Mouse (Mus musculus) MEL (cell line): Measurements from ENCODE around the gene Stk38l. TPM values are rescaled to one million over a fixed set of nuclear protein-coding genes. Genes with fewer than 3 reads are reported as not detected.

ENCODE experiments used
- DNase-seq: peaks from one replicate; pipeline ENCODE4 v3.0.0; 2011; ENCODE audit warnings: low read depth, low spot score
- H3K27ac ChIP-seq: 2 replicates; pipeline ENCODE4 v1.5.1; 2012; ENCODE audit warnings: low read depth, mild to moderate bottlenecking, control low read depth, low read length, moderate library complexity; ENCODE audit not compliant: control insufficient read depth
- H3K27me3 ChIP-seq, 2 experiments: fragments of 150-350 bp in 1 of 2; sonication (generic) in 1 of 2; 2 replicates each; pipeline ENCODE4 v1.6.1; 2012; ENCODE audit warnings: low read length in 2 of 2, mild to moderate bottlenecking in 2 of 2, improper control_type of control experiment in 1 of 2, moderate library complexity in 1 of 2; ENCODE audit not compliant: insufficient read depth in 2 of 2, control insufficient read depth in 1 of 2
- H3K36me3 ChIP-seq, 2 experiments: 2 replicates each; pipeline ENCODE4 v1.6.1; 2012 to 2014; ENCODE audit warnings: low read length in 2 of 2, improper control_type of control experiment in 1 of 2, inconsistent platforms in 1 of 2, mild to moderate bottlenecking in 1 of 2; ENCODE audit not compliant: insufficient read depth in 2 of 2, control insufficient read depth in 1 of 2
- H3K4me1 ChIP-seq, 2 experiments: fragments of 150-350 bp in 1 of 2; sonication (generic) in 1 of 2; 2 replicates each; pipeline ENCODE4 v1.6.1; 2012; ENCODE audit warnings: low read length in 2 of 2, improper control_type of control experiment in 1 of 2, mild to moderate bottlenecking in 1 of 2; ENCODE audit not compliant: insufficient read depth in 2 of 2, control insufficient read depth in 1 of 2
- H3K4me3 ChIP-seq, 2 experiments: fragments of 150-350 bp in 1 of 2; sonication (generic) in 1 of 2; 2 replicates each; pipeline ENCODE4 v1.5.1; 2012; ENCODE audit warnings: low read depth in 2 of 2, low read length in 2 of 2, mild to moderate bottlenecking in 2 of 2, moderate library complexity in 2 of 2, control low read depth in 1 of 2, improper control_type of control experiment in 1 of 2; ENCODE audit not compliant: control insufficient read depth in 1 of 2, insufficient read depth in 1 of 2
- H3K79me2 ChIP-seq: 2 replicates; pipeline ENCODE4 v1.6.1; 2012; ENCODE audit warnings: mild to moderate bottlenecking, low read length, moderate library complexity; ENCODE audit not compliant: control insufficient read depth, poor library complexity, insufficient read depth
- H3K9ac ChIP-seq: 2 replicates; pipeline ENCODE4 v1.6.1; 2012; ENCODE audit warnings: low read depth, mild to moderate bottlenecking, control low read depth, low read length, moderate library complexity; ENCODE audit not compliant: control insufficient read depth, poor library complexity, severe bottlenecking
- H3K9me3 ChIP-seq: fragments of 150-350 bp; sonication (generic); replicated peaks from 2 replicates; pipeline ENCODE4 v1.6.1; 2012; ENCODE audit warnings: mild to moderate bottlenecking, low read length, improper control_type of control experiment, moderate library complexity; ENCODE audit not compliant: insufficient read depth
- BHLHE40 ChIP-seq: IDR thresholded peaks from 2 replicates; pipeline ENCODE4 v1.6.1; 2012; ENCODE audit warnings: low read depth, mild to moderate bottlenecking, inconsistent platforms, low read length, improper control_type of control experiment, borderline replicate concordance
- CHD1 ChIP-seq: IDR thresholded peaks from 2 replicates; pipeline ENCODE4 v1.6.1; 2012; ENCODE audit warnings: low read depth, mild to moderate bottlenecking, inconsistent platforms, low read length, improper control_type of control experiment
- CHD2 ChIP-seq: IDR thresholded peaks from 2 replicates; pipeline ENCODE4 v1.6.1; 2011; ENCODE audit warnings: low read length, improper control_type of control experiment
- CTCF ChIP-seq, 3 experiments: IDR thresholded peaks in 2 of 3; conservative IDR thresholded peaks in 1 of 3; 2 replicates each; pipeline ENCODE4 v1.5.1; 2011 to 2012; ENCODE audit warnings: low read length in 3 of 3, low read depth in 2 of 3, mild to moderate bottlenecking in 2 of 3, improper control_type of control experiment in 1 of 3, inconsistent platforms in 1 of 3, mixed read lengths in 1 of 3, moderate library complexity in 1 of 3; ENCODE audit not compliant: control insufficient read depth in 1 of 3, insufficient read depth in 1 of 3, poor library complexity in 1 of 3, severe bottlenecking in 1 of 3
- E2F4 ChIP-seq: IDR thresholded peaks from 2 replicates; pipeline ENCODE4 v1.6.1; 2011; ENCODE audit warnings: low read depth, low read length, improper control_type of control experiment, borderline replicate concordance
- ELF1 ChIP-seq: IDR thresholded peaks from 2 replicates; pipeline ENCODE4 v1.6.1; 2014; ENCODE audit warnings: low read depth, mild to moderate bottlenecking, inconsistent platforms, low read length, improper control_type of control experiment, moderate library complexity
- EP300 ChIP-seq, 2 experiments: IDR thresholded peaks; 2 replicates each; pipeline ENCODE4 v1.6.1; 2011; ENCODE audit warnings: improper control_type of control experiment in 2 of 2, low read length in 2 of 2, low read depth in 1 of 2, mild to moderate bottlenecking in 1 of 2
- ETS1 ChIP-seq: IDR thresholded peaks from 2 replicates; pipeline ENCODE4 v1.6.1; 2012; ENCODE audit warnings: low read depth, mild to moderate bottlenecking, inconsistent platforms, low read length, improper control_type of control experiment, moderate library complexity
- GABPA ChIP-seq: IDR thresholded peaks from 2 replicates; pipeline ENCODE4 v1.6.1; 2012; ENCODE audit warnings: low read depth, mild to moderate bottlenecking, inconsistent platforms, low read length, improper control_type of control experiment, moderate library complexity
- GATA1 ChIP-seq: IDR thresholded peaks from 2 replicates; pipeline ENCODE4 v1.6.1; 2011; ENCODE audit warnings: low read depth, low read length, improper control_type of control experiment
- HCFC1 ChIP-seq: IDR thresholded peaks from 2 replicates; pipeline ENCODE4 v1.6.1; 2012; ENCODE audit warnings: low read depth, mild to moderate bottlenecking, inconsistent platforms, low read length, improper control_type of control experiment, moderate library complexity
- JUND ChIP-seq: IDR thresholded peaks from 2 replicates; pipeline ENCODE4 v1.6.1; 2011; ENCODE audit warnings: low read depth, mild to moderate bottlenecking, improper control_type of control experiment, low read length
- KAT2A ChIP-seq: conservative IDR thresholded peaks from 2 replicates; pipeline ENCODE4 v1.6.1; 2012; ENCODE audit warnings: low read depth, low read length, improper control_type of control experiment, inconsistent platforms
- MAFK ChIP-seq: IDR thresholded peaks from 2 replicates; pipeline ENCODE4 v1.6.1; 2011; ENCODE audit warnings: low read depth, mild to moderate bottlenecking, low read length, improper control_type of control experiment, borderline replicate concordance
- MAX ChIP-seq: IDR thresholded peaks from 2 replicates; pipeline ENCODE4 v1.6.1; 2011; ENCODE audit warnings: low read length, improper control_type of control experiment
- MAZ ChIP-seq: IDR thresholded peaks from 2 replicates; pipeline ENCODE4 v1.6.1; 2012; ENCODE audit warnings: low read depth, mild to moderate bottlenecking, inconsistent platforms, low read length, improper control_type of control experiment
- MEF2A ChIP-seq: IDR thresholded peaks from 2 replicates; pipeline ENCODE4 v1.6.1; 2014; ENCODE audit warnings: low read depth, mild to moderate bottlenecking, inconsistent platforms, low read length, improper control_type of control experiment; ENCODE audit not compliant: poor library complexity, insufficient replicate concordance, severe bottlenecking; ENCODE audit errors: extremely low read depth
- MYB ChIP-seq: IDR thresholded peaks from 2 replicates; pipeline ENCODE4 v1.6.1; 2011; ENCODE audit warnings: mild to moderate bottlenecking, low read depth, low read length, improper control_type of control experiment
- NELFE ChIP-seq: IDR thresholded peaks from 2 replicates; pipeline ENCODE4 v1.6.1; 2011; ENCODE audit warnings: low read depth, low read length, improper control_type of control experiment
- POLR2A ChIP-seq, 2 experiments: IDR thresholded peaks; 2 replicates each; pipeline ENCODE4 v1.6.1; 2011 to 2012; ENCODE audit warnings: low read length in 2 of 2, mild to moderate bottlenecking in 2 of 2, control low read depth in 1 of 2, improper control_type of control experiment in 1 of 2, low read depth in 1 of 2, moderate library complexity in 1 of 2; ENCODE audit not compliant: control insufficient read depth in 1 of 2, insufficient read depth in 1 of 2, poor library complexity in 1 of 2
- POLR2AphosphoS2 ChIP-seq: IDR thresholded peaks from 2 replicates; pipeline ENCODE4 v1.6.1; 2011; ENCODE audit warnings: low read length, improper control_type of control experiment
- POLR2AphosphoS5 ChIP-seq: IDR thresholded peaks from 2 replicates; pipeline ENCODE4 v1.6.1; 2012; ENCODE audit warnings: low read depth, borderline replicate concordance, mild to moderate bottlenecking, inconsistent platforms, low read length, moderate library complexity, mixed read lengths
- RAD21 ChIP-seq: IDR thresholded peaks from 2 replicates; pipeline ENCODE4 v1.6.1; 2011; ENCODE audit warnings: mild to moderate bottlenecking, low read depth, low read length, improper control_type of control experiment
- RCOR1 ChIP-seq: IDR thresholded peaks from 2 replicates; pipeline ENCODE4 v1.6.1; 2012; ENCODE audit warnings: low read depth, mild to moderate bottlenecking, inconsistent platforms, low read length, improper control_type of control experiment
- SIN3A ChIP-seq: IDR thresholded peaks from 2 replicates; pipeline ENCODE4 v1.6.1; 2012; ENCODE audit warnings: low read length, improper control_type of control experiment, inconsistent platforms
- SMC3 ChIP-seq: IDR thresholded peaks from 2 replicates; pipeline ENCODE4 v1.6.1; 2011; ENCODE audit warnings: low read depth, low read length, improper control_type of control experiment
- TAL1 ChIP-seq: IDR thresholded peaks from 2 replicates; pipeline ENCODE4 v1.6.1; 2012; ENCODE audit warnings: mild to moderate bottlenecking, inconsistent platforms, low read length, moderate library complexity, mixed read lengths
- TBP ChIP-seq: IDR thresholded peaks from 2 replicates; pipeline ENCODE4 v1.8.0; 2011; ENCODE audit warnings: low read depth, low read length, improper control_type of control experiment
- TCF12 ChIP-seq: IDR thresholded peaks from 2 replicates; pipeline ENCODE4 v1.6.1; 2014; ENCODE audit warnings: low read depth, mild to moderate bottlenecking, inconsistent platforms, low read length, improper control_type of control experiment, moderate library complexity
- UBTF ChIP-seq: IDR thresholded peaks from 2 replicates; pipeline ENCODE4 v1.6.1; 2012; ENCODE audit warnings: low read depth, mild to moderate bottlenecking, inconsistent platforms, low read length, improper control_type of control experiment, moderate library complexity, borderline replicate concordance; ENCODE audit not compliant: insufficient read depth
- ZC3H11A ChIP-seq: IDR thresholded peaks from 2 replicates; pipeline ENCODE4 v1.6.1; 2012; ENCODE audit warnings: low read depth, mild to moderate bottlenecking, inconsistent platforms, low read length, improper control_type of control experiment
- ZKSCAN1 ChIP-seq: IDR thresholded peaks from 2 replicates; pipeline ENCODE4 v1.6.1; 2012; ENCODE audit warnings: low read depth, mild to moderate bottlenecking, inconsistent platforms, low read length, improper control_type of control experiment, moderate library complexity
- ZMIZ1 ChIP-seq: IDR thresholded peaks from 2 replicates; pipeline ENCODE4 v1.6.1; 2012; ENCODE audit warnings: low read depth, mild to moderate bottlenecking, inconsistent platforms, low read length, improper control_type of control experiment, moderate library complexity
- ZNF384 ChIP-seq: IDR thresholded peaks from 2 replicates; pipeline ENCODE4 v1.6.1; 2012; ENCODE audit warnings: low read depth, mild to moderate bottlenecking, inconsistent platforms, low read length, improper control_type of control experiment
- polyA plus RNA-seq, 2 experiments: library from polyadenylated mRNA; stranded (reverse) in 1 of 2; unstranded in 1 of 2; fragments of >175 nt in 1 of 2; fragments of >200 nt in 1 of 2; gene quantifications; 2 replicates each; pipeline versions ENCODE4 v1.2.1 to v1.2.4; 2012; ENCODE audit warnings: low replicate concordance in 2 of 2, low read depth in 1 of 2; ENCODE audit not compliant: insufficient read length in 2 of 2, insufficient read depth in 1 of 2, missing spikeins in 1 of 2
- total RNA-seq: library from RNA; depleted of rRNA; stranded (reverse); fragments of 300-350 nt; gene quantifications from 2 replicates; pipeline ENCODE4 v1.2.3, GENCODE M21; 2012

Stk38l gene
- total and polyA plus RNA-seq, 3 experiments: 5.1 to 9.2 TPM; not detected in 1

DNA sequence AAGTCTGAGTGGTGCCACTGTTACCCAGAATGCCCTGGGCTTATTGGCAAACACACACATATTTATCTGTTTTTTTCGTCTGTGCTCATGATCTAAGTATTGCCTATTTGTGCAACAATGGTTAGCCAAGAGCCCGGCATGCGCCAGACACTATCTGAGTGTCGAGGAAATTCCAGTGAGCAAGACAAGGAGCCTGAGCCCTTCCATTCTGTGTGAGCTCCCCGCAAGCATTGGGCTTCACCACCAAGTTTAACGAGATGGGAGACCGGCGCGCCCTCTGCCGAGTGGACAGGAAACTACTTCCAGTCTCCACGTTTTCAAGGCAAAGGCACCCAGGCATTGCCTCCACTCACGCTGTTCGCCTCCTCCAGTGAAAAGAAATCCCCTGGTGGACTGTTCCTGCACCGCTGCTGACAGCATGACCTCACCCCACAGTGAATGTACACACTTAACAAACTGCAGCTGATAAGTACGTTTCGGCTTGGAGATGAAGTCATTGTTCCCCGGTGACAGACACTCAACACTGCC, 39.0 kb upstream of the Stk38l start (continued):
- TF ChIP-seq UBTF (no peak), GATA1 (0 out of 2 replicates have a peak, but pooled peaks have one; percentile 25)
- TF ChIP-seq, all 39 proteins: peak for 11

DNA sequence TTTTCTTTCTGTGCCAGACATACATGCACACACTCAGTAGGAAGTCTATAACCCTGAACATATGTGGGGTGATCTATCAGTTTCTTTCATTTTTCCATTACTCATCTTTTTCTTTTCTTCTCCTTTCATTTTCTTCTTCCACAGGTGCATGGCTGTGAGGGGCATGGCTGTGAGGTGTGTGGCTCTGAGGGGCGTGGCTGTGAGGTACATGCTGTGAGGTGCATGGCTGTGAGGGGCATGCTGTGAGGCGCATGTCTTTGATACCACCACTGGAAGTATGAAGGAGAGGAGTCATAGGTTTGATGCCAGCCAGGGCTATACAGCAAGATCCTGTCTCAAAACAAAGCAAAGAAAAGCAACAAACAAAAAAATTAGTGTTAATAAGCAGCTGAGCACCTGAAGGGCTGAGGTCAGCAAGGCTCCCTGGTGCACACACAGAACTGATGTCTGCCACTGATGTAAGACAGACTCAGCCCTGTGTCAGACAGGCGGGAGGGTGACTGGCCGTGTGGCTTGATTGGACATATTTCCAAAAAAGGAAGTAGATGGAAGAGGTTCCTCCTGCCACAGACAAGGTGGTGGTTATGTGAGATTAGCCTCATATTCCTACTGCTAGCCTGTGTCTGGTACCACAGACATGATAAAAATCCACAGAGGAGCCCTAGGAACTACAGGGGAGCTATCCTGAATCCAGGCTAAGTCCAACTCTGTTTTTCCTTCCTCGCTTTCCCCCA, 38.2 kb upstream of the Stk38l start:
- Histone ChIP-seq H3K79me2 (no peaks in the 10 kb centered on the region; the same call in 1 of the 2 replicates), H3K9me3 (no peaks in the 10 kb centered on the region), H3K27me3 (no peaks in the 10 kb centered on the region), H3K36me3 (peaks cover 0 to 10% of the 10 kb centered on the region in 2 experiments; a peak in 2 of 4 replicates), H3K27ac (peak overlapping the region; percentile 61), H3K4me1 (peaks cover 9 to 34% of the 10 kb centered on the region in 2 experiments), H3K9ac (peak overlapping the region; percentile 71), H3K4me3 (peak overlapping the region; percentile 70 to 74)
- peak; percentile 85 for DNase-seq
- TF ChIP-seq MYB: no peak
- peak; percentile 87 for TF ChIP-seq ETS1
- no peak for TF ChIP-seq CTCF (IDR thresholded peaks at IDR 0.05 in 2 of 3, conservative IDR thresholded peaks at IDR 0.05 in 1 of 3; ENCODE audit: control insufficient read depth in 1 of 3, insufficient read depth in 1 of 3, low read depth in 2 of 3, low read length in 3 of 3, poor library complexity in 1 of 3, severe bottlenecking in 1 of 3)
- TF ChIP-seq ELF1: no peak
- TF ChIP-seq E2F4: no peak
- no peak for TF ChIP-seq POLR2A (IDR thresholded peaks at IDR 0.05; ENCODE audit: control insufficient read depth in 1 of 2, insufficient read depth in 1 of 2, low read depth in 1 of 2, low read length in 2 of 2, poor library complexity in 1 of 2)
- TF ChIP-seq ZMIZ1: no peak
- no peak for TF ChIP-seq BHLHE40
- TF ChIP-seq SMC3: no peak
- TF ChIP-seq KAT2A: no peak
- no peak for TF ChIP-seq ZC3H11A
- TF ChIP-seq TBP: 0 out of 2 replicates have a peak, but pooled peaks have one; percentile 27
- TF ChIP-seq POLR2AphosphoS5: no peak
- no peak for TF ChIP-seq MEF2A
- no peak for TF ChIP-seq MAFK
- peak; percentile 46 for TF ChIP-seq SIN3A
- peak; percentile 46; the same call in 1 of the 2 replicates for TF ChIP-seq ZNF384
- TF ChIP-seq RAD21: no peak
- TF ChIP-seq NELFE: no peak
- no peak for TF ChIP-seq JUND
- TF ChIP-seq TAL1: peak; percentile 83
- TF ChIP-seq ZKSCAN1: no peak
- TF ChIP-seq CHD1: no peak
- TF ChIP-seq EP300 (IDR thresholded peaks at IDR 0.05; ENCODE audit: low read depth in 1 of 2, low read length in 2 of 2): peak; percentile 64 to 81; a peak in 3 of 4 replicates
- TF ChIP-seq MAZ: no peak
- TF ChIP-seq GABPA: no peak
- TF ChIP-seq HCFC1: no peak
- TF ChIP-seq RCOR1: peak; percentile 75
- no peak for TF ChIP-seq UBTF
- TF ChIP-seq MAX: no peak
- peak; percentile 73 for TF ChIP-seq GATA1
- TF ChIP-seq POLR2AphosphoS2: no peak
- no peak for TF ChIP-seq CHD2
- peak; percentile 60 for TF ChIP-seq TCF12
